Mouse (Mus musculus): Measurements from ENCODE around the gene Slc25a25. TPM values are rescaled to one million over a fixed set of nuclear protein-coding genes. Genes with fewer than 3 reads are reported as not detected.

Gene Slc25a25
- polyA plus RNA-seq, 1 experiment from 2014 or later, result 14.8 TPM

DNA sequence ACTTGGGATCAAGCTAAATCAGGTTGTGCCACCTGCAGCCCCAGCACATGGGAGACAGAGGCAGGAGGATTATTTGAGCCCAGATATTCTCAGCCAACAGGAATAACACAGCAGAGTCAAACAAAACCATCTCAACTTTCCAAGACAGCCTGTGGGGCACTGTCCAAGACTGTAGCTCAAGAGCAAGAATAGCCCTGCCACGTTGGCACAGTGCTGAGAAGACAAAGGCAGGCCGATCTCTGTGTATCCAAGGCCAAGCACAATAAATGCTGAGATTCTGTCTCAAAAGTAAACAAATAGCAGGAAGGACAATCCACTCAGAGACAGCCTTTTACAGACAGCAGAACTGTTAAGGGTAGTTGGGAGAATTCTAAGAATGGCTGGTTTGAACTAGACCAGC is 11.1 kb downstream of the Slc25a25 start:
- H3K4me1 ChIP-seq (ENCODE audit: control insufficient read depth, insufficient read depth, low read length), result peaks cover 18% of the 10 kb centered on the region
- ATAC-seq (ENCODE audit: low FRiP score, low TSS enrichment), result no peak
- H3K36me3 ChIP-seq (ENCODE audit: control insufficient read depth, insufficient read depth, low read length), result peaks cover 2% of the 10 kb centered on the region; the same call in 1 of the 2 replicates
- WGBS, result 67% methylated on average over 2 of the region's 2 CpGs
- no peak overlapping the region for H3K4me2 ChIP-seq (replicated peaks; ENCODE audit: low read depth, low read length)
- H3K27ac ChIP-seq (ENCODE audit: low read depth, low read length), result peak overlapping the region; percentile 66
- no peak overlapping the region for H3K4me3 ChIP-seq (ENCODE audit: low read length)
- no peaks in the 10 kb centered on the region for H3K9me3 ChIP-seq (ENCODE audit: control insufficient read depth, low read length)
- H3K27me3 ChIP-seq (ENCODE audit: control insufficient read depth, insufficient read depth, low read length), result no peaks in the 10 kb centered on the region
- no peak overlapping the region for H3K9ac ChIP-seq (ENCODE audit: low read depth, low read length)

DNA sequence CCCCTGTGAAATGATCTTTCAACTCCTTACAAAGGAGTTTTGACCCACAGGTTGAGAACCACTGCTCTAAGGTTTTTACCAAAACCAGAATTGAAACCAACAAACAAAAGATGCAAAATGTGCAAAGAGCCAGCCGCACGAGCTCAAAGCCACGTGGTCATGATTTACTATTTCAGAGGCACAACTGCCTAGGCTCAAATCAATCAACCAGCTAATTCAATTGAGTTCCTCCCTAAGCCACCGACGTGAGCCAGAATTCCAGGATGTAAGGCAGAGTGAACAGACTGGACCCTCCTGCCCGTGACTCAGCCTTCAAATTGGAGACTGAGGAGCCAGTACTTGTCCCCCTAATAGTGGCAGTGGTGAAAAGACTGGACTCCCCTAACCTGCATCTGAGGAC is 12.1 kb downstream of the Slc25a25 start:
- no peaks in the 10 kb centered on the region for H3K27me3 ChIP-seq (ENCODE audit: control insufficient read depth, insufficient read depth, low read length)
- H3K9ac ChIP-seq (ENCODE audit: low read depth, low read length), result no peak overlapping the region
- WGBS, result 15% methylated on average over 6 of the region's 6 CpGs
- ATAC-seq (ENCODE audit: low FRiP score, low TSS enrichment), result no peak
- H3K36me3 ChIP-seq (ENCODE audit: control insufficient read depth, insufficient read depth, low read length), result no peaks in the 10 kb centered on the region
- H3K4me2 ChIP-seq (replicated peaks; ENCODE audit: low read depth, low read length), result no peak overlapping the region
- H3K9me3 ChIP-seq (ENCODE audit: control insufficient read depth, low read length), result no peaks in the 10 kb centered on the region
- H3K4me3 ChIP-seq (ENCODE audit: low read length), result no peak overlapping the region
- H3K27ac ChIP-seq (ENCODE audit: low read depth, low read length), result peak overlapping the region; percentile 39; the same call in 1 of the 2 replicates
- peaks cover 18% of the 10 kb centered on the region for H3K4me1 ChIP-seq (ENCODE audit: control insufficient read depth, insufficient read depth, low read length)

DNA sequence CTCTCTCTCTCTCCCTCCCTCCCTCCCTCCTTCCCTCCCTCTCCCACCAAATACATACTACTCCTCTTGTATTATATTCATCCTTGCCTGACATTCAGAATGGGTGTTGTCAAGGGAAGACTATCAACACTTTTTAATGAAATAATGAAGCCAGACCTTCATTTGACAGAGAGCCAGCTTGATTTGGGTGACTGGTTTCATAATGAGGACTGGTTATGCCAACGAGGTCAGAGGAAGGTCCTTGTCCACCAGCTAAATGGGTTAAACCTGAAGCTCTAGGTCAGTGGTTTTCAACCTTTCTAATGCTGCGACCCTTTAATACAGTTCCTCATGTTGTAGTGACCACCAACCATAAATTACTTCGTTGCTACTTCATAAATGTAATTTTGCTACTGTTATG is 12.5 kb downstream of the Slc25a25 start:
- WGBS, result 67% methylated on average over 3 of the region's 3 CpGs
- no peaks in the 10 kb centered on the region for H3K9me3 ChIP-seq (ENCODE audit: control insufficient read depth, low read length)
- H3K27ac ChIP-seq (ENCODE audit: low read depth, low read length), result no peak overlapping the region; the same call in 1 of the 2 replicates
- H3K27me3 ChIP-seq (ENCODE audit: control insufficient read depth, insufficient read depth, low read length), result no peaks in the 10 kb centered on the region
- H3K9ac ChIP-seq (ENCODE audit: low read depth, low read length), result no peak overlapping the region
- H3K4me2 ChIP-seq (replicated peaks; ENCODE audit: low read depth, low read length), result no peak overlapping the region
- no peaks in the 10 kb centered on the region for H3K36me3 ChIP-seq (ENCODE audit: control insufficient read depth, insufficient read depth, low read length)
- peaks cover 18% of the 10 kb centered on the region for H3K4me1 ChIP-seq (ENCODE audit: control insufficient read depth, insufficient read depth, low read length)
- ATAC-seq (ENCODE audit: low FRiP score, low TSS enrichment), result no peak
- H3K4me3 ChIP-seq (ENCODE audit: low read length), result no peak overlapping the region

DNA sequence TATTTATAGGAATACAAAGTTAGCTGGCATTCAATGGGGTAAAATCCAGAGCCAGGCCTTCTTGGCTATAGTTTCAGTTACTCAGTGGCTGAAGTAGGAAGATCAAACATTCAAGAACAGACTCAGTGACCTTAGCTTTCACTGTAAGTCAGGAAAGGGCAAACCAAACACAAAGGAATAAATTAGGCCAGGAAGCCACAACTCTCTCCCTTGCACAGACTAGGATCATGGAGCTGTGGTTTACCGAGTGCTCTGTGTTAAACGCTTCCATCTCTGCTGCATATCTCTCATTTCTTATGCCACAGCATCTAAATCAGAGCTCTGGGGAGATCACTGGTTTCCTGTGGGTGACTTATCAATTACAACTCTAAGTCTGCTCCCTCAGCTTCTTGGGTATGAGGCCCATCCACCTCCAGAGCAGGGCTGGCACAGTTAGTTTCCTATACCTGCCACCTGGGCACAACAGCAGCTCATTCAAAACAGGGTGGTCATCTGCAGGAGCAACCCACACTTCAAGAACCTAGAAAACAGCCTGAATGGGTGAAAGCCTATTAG is 13.6 kb downstream of the Slc25a25 start:
- no peak overlapping the region for H3K4me2 ChIP-seq (replicated peaks; ENCODE audit: low read depth, low read length)
- no peaks in the 10 kb centered on the region for H3K36me3 ChIP-seq (ENCODE audit: control insufficient read depth, insufficient read depth, low read length)
- no peaks in the 10 kb centered on the region for H3K9me3 ChIP-seq (ENCODE audit: control insufficient read depth, low read length)
- H3K4me1 ChIP-seq (ENCODE audit: control insufficient read depth, insufficient read depth, low read length), result peaks cover 18% of the 10 kb centered on the region
- 56% methylated on average over 2 of the region's 2 CpGs for WGBS
- ATAC-seq (ENCODE audit: low FRiP score, low TSS enrichment), result no peak
- no peak overlapping the region for H3K9ac ChIP-seq (ENCODE audit: low read depth, low read length)
- H3K4me3 ChIP-seq (ENCODE audit: low read length), result no peak overlapping the region
- H3K27me3 ChIP-seq (ENCODE audit: control insufficient read depth, insufficient read depth, low read length), result no peaks in the 10 kb centered on the region
- peak overlapping the region; percentile 53 for H3K27ac ChIP-seq (ENCODE audit: low read depth, low read length)

DNA sequence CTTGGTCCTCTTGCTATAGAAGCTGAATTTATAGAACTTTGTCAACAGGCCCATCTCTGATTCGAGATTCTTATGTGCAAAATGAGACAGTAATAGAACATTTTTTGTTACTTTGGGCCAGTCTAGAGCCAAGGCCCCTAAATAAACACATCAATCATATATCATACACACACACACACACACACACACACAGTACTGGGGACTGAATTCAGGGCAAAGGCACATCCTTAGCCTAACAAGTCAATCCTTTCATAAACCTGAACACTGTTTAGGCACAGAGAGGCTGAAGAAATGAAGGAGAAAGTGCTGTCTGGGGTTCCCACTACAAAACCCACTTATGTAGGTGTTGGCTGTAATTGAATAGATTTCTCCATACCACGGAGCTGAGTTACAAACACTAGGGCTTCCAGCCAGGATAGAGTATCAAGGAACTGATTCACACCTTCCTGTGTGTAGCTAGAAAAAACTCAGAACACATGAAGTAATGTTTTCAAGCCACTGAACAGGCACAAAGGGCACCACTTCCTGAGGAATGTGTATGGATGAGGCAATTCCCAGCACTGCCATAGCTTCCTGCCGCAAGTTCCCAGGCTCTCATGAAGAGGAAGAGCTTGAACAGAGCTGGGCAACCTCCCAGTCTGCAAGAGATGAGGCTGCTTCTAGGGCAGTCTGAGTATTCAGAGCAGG is 14.4 kb downstream of the Slc25a25 start:
- Histone ChIP-seq H3K4me1 (ENCODE audit: control insufficient read depth, insufficient read depth, low read length) (peaks cover 18% of the 10 kb centered on the region), H3K27ac (ENCODE audit: low read depth, low read length) (peak overlapping the region; percentile 53), H3K9ac (ENCODE audit: low read depth, low read length) (no peak overlapping the region), H3K4me3 (ENCODE audit: low read length) (no peak overlapping the region), H3K36me3 (ENCODE audit: control insufficient read depth, insufficient read depth, low read length) (no peaks in the 10 kb centered on the region), H3K27me3 (ENCODE audit: control insufficient read depth, insufficient read depth, low read length) (no peaks in the 10 kb centered on the region), H3K9me3 (ENCODE audit: control insufficient read depth, low read length) (no peaks in the 10 kb centered on the region), H3K4me2 (replicated peaks; ENCODE audit: low read depth, low read length) (no peak overlapping the region)
- 65% methylated on average over 3 of the region's 3 CpGs for whole genome bisulfite sequencing
- ATAC-seq (ENCODE audit: low FRiP score, low TSS enrichment), result no peak

DNA sequence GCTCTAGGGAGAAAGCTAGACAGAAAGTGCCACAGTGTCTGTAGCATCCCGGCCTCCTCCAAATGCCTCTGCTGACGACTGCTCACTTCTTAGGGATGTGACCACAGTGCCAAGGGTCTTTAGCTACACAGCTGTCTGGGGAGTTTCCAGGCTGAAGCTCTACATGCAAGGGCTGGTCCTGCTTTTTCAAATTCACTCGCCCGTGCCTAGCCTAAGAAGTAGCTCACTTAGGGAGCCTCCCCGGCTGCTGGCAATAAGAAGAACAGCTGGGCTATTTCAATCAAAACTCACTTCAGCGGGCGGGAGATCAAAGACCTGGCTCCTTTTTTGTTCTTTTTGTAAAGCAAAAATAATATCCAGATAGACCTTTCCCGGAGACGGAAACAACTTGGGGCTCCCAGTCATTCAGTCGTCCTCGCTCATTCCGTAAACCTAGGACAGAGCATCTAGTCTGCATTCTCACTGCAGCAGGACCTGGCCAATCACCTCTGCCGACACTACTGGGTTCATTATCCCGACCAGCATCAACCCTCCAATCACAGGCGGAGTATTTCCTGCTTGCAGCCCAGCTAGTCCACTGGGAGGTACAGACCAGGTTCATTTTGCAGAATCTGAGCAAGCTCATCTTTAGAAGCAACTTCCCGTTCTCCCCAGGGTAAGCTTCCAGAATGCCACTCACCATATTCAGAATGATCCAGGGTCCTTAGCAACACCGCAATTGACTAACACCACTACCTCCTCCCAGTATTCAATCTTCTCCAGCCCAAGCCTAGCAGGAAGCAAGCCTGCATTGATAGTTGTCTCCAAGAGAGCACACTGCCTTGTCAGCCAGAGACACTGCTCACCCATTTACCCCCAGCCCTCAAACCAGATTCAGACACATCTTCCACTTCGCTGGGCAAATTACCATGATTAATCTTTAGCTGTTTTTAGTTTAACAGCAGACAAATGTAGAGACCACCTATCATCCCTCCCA is 20.3 kb downstream of the Slc25a25 start:
- peaks cover 27% of the 10 kb centered on the region for H3K4me1 ChIP-seq (ENCODE audit: control insufficient read depth, insufficient read depth, low read length)
- peak; percentile 91 for ATAC-seq (ENCODE audit: low FRiP score, low TSS enrichment)
- peak overlapping the region; percentile 68 for H3K4me2 ChIP-seq (replicated peaks; ENCODE audit: low read depth, low read length)
- H3K9me3 ChIP-seq (ENCODE audit: control insufficient read depth, low read length), result no peaks in the 10 kb centered on the region
- H3K27me3 ChIP-seq (ENCODE audit: control insufficient read depth, insufficient read depth, low read length), result no peaks in the 10 kb centered on the region
- H3K27ac ChIP-seq (ENCODE audit: low read depth, low read length), result peak overlapping the region; percentile 49
- peak overlapping the region; percentile 69 for H3K9ac ChIP-seq (ENCODE audit: low read depth, low read length)
- H3K4me3 ChIP-seq (ENCODE audit: low read length), result peak overlapping the region; percentile 48
- WGBS, result 5% methylated on average over 18 of the region's 18 CpGs
- no peaks in the 10 kb centered on the region for H3K36me3 ChIP-seq (ENCODE audit: control insufficient read depth, insufficient read depth, low read length)

DNA sequence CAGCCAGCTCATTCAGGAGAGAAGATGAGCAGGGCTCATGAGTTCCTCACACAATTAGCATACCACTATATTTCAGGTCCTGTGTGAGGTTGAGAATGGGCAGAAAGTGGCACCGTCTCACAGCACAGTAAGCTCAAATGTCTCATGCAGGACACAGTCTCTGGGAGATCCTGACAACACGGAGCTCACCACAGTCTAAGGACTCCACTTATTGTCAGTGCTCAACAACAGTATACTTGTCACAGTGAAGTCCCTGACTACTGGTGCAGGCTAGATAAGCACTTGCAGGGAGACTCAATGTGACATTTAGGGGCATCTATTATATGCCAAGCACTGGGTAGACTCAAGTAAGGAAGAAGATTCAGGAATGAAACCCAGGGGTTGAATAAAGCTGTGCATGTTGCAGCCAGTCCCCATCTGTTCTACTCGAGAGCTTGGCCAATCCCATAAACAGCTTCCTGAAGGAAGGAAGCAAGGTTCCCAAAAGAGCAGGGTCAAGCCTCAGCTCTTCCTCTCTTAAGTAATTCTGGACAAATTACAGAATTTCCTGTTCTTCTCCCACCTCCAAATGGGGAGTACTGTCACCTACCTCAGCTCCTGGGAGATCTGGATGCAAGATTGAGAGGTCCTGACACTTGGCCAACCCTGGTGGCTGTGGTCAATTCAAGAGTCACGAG is 21.9 kb downstream of the Slc25a25 start:
- H3K9me3 ChIP-seq (ENCODE audit: control insufficient read depth, low read length), result no peaks in the 10 kb centered on the region
- 65% methylated on average over 4 of the region's 4 CpGs for WGBS
- H3K4me2 ChIP-seq (replicated peaks; ENCODE audit: low read depth, low read length), result peak overlapping the region; percentile 31
- H3K36me3 ChIP-seq (ENCODE audit: control insufficient read depth, insufficient read depth, low read length), result no peaks in the 10 kb centered on the region
- H3K4me3 ChIP-seq (ENCODE audit: low read length), result no peak overlapping the region
- H3K4me1 ChIP-seq (ENCODE audit: control insufficient read depth, insufficient read depth, low read length), result peaks cover 38% of the 10 kb centered on the region
- H3K9ac ChIP-seq (ENCODE audit: low read depth, low read length), result no peak overlapping the region
- peak overlapping the region; percentile 71; the same call in 1 of the 2 replicates for H3K27ac ChIP-seq (ENCODE audit: low read depth, low read length)
- H3K27me3 ChIP-seq (ENCODE audit: control insufficient read depth, insufficient read depth, low read length), result no peaks in the 10 kb centered on the region
- ATAC-seq (ENCODE audit: low FRiP score, low TSS enrichment), result no peak

DNA sequence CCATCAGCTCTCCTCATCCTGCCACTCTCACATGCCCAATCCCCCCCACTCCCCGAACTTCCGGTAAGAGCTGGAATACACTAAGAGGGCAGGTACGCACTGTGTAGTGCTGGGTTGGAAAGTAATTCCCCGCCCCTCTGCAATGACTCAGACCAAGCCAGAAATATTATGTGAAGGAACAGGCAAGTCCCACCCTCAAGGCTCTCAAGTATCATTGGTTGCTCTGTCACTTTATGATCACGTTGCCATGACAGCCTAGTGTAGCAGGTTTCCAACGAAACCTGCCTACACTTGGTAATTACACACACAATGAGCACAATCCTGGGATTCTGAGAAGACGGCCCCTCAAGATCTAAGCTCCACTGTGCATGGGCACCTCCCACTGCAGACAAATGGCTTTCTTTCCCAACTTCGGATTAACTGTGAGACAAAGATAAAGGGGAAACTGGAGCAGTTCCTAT is 23.0 kb downstream of the Slc25a25 start:
- Histone ChIP-seq H3K9me3 (ENCODE audit: control insufficient read depth, low read length) (no peaks in the 10 kb centered on the region), H3K27ac (ENCODE audit: low read depth, low read length) (peak overlapping the region; percentile 71), H3K4me1 (ENCODE audit: control insufficient read depth, insufficient read depth, low read length) (peaks cover 46% of the 10 kb centered on the region), H3K36me3 (ENCODE audit: control insufficient read depth, insufficient read depth, low read length) (no peaks in the 10 kb centered on the region), H3K27me3 (ENCODE audit: control insufficient read depth, insufficient read depth, low read length) (no peaks in the 10 kb centered on the region), H3K4me3 (ENCODE audit: low read length) (peak overlapping the region; percentile 16), H3K4me2 (replicated peaks; ENCODE audit: low read depth, low read length) (peak overlapping the region; percentile 31), H3K9ac (ENCODE audit: low read depth, low read length) (peak overlapping the region; percentile 28; the same call in 1 of the 2 replicates)
- 25% methylated on average over 8 of the region's 8 CpGs for WGBS
- peak; percentile 61 for ATAC-seq (ENCODE audit: low FRiP score, low TSS enrichment)

Measured in kidney, embryonic 14.5 days (tissue).